Mouse (Mus musculus) brown adipose tissue, adult 24 weeks (tissue): ENCODE data around the gene Pde3a. TPM values are rescaled to one million over a fixed set of nuclear protein-coding genes. Genes with fewer than 3 reads are reported as not detected.
A peak's percentile ranks its signal among the peaks of the same experiment; 100 is the strongest.

Experiments used
- H3K27ac ChIP-seq: fragments of 200-500 bp; replicated peaks from 2 replicates; pipeline ENCODE4 v1.5.1; 2012; ENCODE audit warnings: low read depth, mild to moderate bottlenecking, low read length
- H3K4me1 ChIP-seq: fragments of 200-500 bp; 2 replicates; pipeline ENCODE4 v1.6.1; 2012; ENCODE audit warnings: low read length, mixed read lengths; ENCODE audit not compliant: control insufficient read depth, insufficient read depth, insufficient read length
- H3K4me3 ChIP-seq: fragments of 200-500 bp; 2 replicates; pipeline ENCODE4 v1.5.1; 2012; ENCODE audit warnings: low read depth, mild to moderate bottlenecking, low read length, moderate library complexity; ENCODE audit not compliant: insufficient read depth
- polyA plus RNA-seq: library from polyadenylated mRNA; stranded (reverse); fragments of >200 nt; gene quantifications from 2 replicates; pipeline ENCODE4 v1.2.4, GENCODE M21; 2012; ENCODE audit not compliant: missing spikeins, insufficient read depth, insufficient read length

Pde3a gene
- 1.7 and 4.0 TPM in 2 replicates for polyA plus RNA-seq

GRCm38 (mm10) chr6:141248691-141249584 is at the start of gene Pde3a:
Gene Pde3a, plus strand, starts transcription at chr6:141249269.
- H3K4me1 ChIP-seq: no peaks in the 10 kb centered on the region; the same call in 1 of the 2 replicates
- H3K27ac ChIP-seq: peak within 1 kb of the TSS; percentile 35
- H3K4me3 ChIP-seq: peak within 1 kb of the TSS; percentile 65

DNA sequence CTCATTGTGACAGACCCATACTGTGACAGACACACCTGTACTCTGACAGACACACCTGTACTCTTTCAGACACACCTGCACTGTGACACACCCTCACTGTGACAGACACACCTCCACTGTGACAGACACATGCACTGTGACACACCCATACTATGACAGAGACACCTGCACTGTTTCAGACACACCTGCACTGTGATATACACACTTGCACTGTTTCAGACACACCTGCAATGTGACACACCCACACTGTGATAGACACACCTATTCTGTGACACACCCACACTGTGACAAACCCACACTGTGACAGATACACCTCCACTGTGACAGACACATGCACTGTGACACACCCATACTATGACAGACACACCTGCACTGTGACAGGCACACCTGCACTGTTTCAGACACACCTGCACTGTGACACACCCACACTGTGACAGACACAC is 48.9 kb upstream of the Pde3a start:
- H3K4me3 ChIP-seq: no peak overlapping the region

GRCm38 (mm10) chr6:141207531-141207930 is 41.5 kb upstream of the Pde3a start:
- no peak overlapping the region for H3K4me3 ChIP-seq
- no peaks in the 10 kb centered on the region for H3K4me1 ChIP-seq
- no peak overlapping the region for H3K27ac ChIP-seq

More for the DNA sequence above, 48.9 kb upstream of the Pde3a start:
- Histone ChIP-seq H3K27ac (no peak overlapping the region), H3K4me1 (peaks cover 3% of the 10 kb centered on the region; the same call in 1 of the 2 replicates)

DNA sequence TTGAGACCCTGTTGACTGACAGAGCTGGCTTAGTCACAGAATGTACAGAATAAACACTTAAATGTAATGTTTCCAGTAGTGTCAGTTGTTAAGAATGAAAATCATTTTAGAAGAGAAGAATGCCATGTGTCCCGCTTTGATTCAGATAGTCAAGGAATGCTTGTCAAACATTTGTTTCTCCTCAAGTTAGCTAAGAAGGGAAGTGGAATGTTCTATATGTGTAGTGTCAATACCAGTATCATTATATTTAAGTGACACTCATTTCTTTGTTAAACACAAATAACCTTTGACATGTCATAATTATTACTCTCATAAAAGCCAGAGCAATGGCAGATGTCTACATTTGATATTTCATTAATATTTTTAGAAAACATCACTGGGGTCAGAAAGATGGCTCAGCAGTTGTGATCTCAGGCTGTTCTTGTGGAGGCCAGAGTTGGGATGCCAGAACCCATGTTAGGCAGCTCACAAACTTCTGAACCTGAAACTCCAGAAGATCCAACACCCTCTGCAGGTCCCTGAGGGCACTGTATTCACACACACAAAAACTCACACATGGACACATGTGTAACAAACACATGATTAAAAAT is 40.7 kb upstream of the Pde3a start:
- H3K27ac ChIP-seq: no peak overlapping the region
- no peaks in the 10 kb centered on the region for H3K4me1 ChIP-seq
- H3K4me3 ChIP-seq: no peak overlapping the region

GRCm38 (mm10) chr6:141210021-141210420 is 39.0 kb upstream of the Pde3a start:
- H3K27ac ChIP-seq: no peak overlapping the region
- no peak overlapping the region for H3K4me3 ChIP-seq
- no peaks in the 10 kb centered on the region for H3K4me1 ChIP-seq

GRCm38 (mm10) chr6:141221081-141221480 is 28.0 kb upstream of the Pde3a start:
- no peak overlapping the region for H3K4me3 ChIP-seq
- H3K27ac ChIP-seq: no peak overlapping the region
- no peaks in the 10 kb centered on the region for H3K4me1 ChIP-seq

DNA sequence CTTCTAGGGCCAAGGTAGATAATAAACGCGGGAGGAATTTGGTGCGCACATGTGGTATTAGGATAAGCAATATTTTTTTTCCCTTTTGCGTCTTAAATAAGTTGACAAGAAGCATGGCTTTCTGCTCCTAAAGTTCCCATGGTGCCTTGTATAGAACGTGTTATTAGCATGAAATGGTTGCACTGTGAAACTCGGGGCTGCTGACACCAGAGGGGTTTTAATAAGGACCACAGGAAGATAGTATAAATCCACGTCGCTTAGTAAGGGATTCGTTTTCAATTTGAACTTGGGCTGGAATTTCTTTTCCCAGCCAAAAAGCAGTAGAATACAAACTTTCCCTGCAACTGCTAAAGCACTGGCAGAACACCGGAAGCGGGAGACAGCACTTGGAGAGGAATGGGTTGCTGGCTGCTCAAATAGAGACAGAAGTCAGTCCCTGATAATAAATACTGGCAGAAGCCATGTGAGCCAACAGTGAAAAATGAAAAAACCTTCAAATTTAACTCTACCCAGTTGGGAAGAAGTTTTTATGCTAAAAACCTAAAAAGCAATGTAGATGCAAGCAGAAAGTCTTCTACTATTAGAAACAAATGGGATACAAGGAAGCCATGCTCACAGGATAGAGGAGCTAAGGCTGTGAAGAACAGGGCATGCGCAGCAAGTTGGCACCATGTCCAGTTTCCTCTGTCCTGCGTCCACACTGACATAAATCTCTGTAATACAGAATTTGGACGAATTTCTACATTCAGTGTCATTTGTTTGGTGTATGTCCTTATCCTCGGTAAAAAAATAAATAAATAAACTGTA is 22.0 kb upstream of the Pde3a start:
- no peak overlapping the region for H3K4me3 ChIP-seq
- H3K4me1 ChIP-seq: no peaks in the 10 kb centered on the region
- 0 out of 2 replicates have a peak overlapping the region, but pooled peaks have one; percentile 2 for H3K27ac ChIP-seq

GRCm38 (mm10) chr6:141227658-141228005 is 21.4 kb upstream of the Pde3a start:
- no peak overlapping the region for H3K4me3 ChIP-seq
- no peaks in the 10 kb centered on the region for H3K4me1 ChIP-seq
- no peak overlapping the region for H3K27ac ChIP-seq

DNA sequence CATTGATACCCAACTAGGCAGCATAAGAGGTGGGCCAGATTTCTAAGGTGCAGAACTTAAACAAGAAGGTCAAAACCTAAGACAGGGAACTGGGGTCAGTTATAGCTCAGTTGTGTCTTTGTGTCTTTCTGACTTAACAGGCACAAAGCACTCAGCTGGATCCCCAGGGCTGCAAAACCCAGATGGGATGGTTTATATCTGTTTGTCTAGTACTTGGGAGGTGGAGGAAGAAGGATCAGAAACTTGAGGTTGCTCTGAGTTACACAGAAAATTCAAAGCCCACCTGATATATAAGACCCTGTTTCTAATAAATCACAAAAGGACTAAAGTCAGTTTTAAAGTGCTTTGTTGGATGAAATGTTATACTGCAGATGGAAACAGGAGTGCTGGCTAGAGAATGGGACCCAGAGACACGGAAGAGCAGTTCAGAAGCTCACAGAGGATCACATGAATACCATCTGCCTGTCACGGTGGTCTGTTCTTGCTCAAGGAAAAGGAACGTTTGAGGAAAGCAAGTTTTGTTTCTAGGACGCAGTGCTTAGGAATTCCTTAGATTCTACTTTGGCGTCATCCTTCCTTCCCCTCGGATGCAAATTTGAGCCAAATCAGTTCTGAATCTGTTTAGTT is 16.2 kb upstream of the Pde3a start:
- no peaks in the 10 kb centered on the region for H3K4me1 ChIP-seq
- H3K4me3 ChIP-seq: no peak overlapping the region
- H3K27ac ChIP-seq: no peak overlapping the region

GRCm38 (mm10) chr6:141241809-141242208 is 7.3 kb upstream of the Pde3a start:
- Histone ChIP-seq H3K27ac (no peak overlapping the region), H3K4me3 (no peak overlapping the region), H3K4me1 (no peaks in the 10 kb centered on the region)

GRCm38 (mm10) chr6:141245089-141245488 is 4.0 kb upstream of the Pde3a start:
- no peaks in the 10 kb centered on the region for H3K4me1 ChIP-seq
- no peak overlapping the region for H3K4me3 ChIP-seq

GRCm38 (mm10) chr6:141246391-141246790 is 2.7 kb upstream of the Pde3a start:
- Histone ChIP-seq H3K4me1 (no peaks in the 10 kb centered on the region; the same call in 1 of the 2 replicates), H3K4me3 (no peak overlapping the region)

More at GRCm38 (mm10) chr6:141245089-141245488, 4.0 kb upstream of the Pde3a start:
- H3K27ac ChIP-seq: no peak overlapping the region

DNA sequence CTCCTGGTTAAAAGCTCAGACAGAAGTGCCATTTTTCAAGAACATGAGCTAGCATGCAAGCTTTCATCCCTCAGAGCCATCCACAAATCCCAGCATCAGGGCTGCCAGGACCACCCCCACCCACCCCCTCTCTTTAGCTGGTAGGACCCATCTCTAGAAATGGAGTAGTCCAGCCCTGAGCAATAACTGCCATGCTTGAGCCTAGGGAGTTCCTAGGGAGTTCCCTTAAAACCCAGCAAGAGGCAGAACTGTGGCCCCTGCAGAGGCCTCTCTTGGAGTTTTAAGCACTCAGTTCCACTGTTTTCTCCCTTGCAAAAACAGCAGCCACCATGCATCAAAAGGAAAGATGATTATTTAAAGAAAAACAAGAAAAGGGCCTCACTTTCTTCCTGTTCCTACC is 988 bp upstream of the Pde3a start:
- no peaks in the 10 kb centered on the region; the same call in 1 of the 2 replicates for H3K4me1 ChIP-seq
- H3K4me3 ChIP-seq: peak overlapping the region; percentile 44
- H3K27ac ChIP-seq: no peak overlapping the region

More at GRCm38 (mm10) chr6:141246391-141246790, 2.7 kb upstream of the Pde3a start:
- no peak overlapping the region for H3K27ac ChIP-seq

DNA sequence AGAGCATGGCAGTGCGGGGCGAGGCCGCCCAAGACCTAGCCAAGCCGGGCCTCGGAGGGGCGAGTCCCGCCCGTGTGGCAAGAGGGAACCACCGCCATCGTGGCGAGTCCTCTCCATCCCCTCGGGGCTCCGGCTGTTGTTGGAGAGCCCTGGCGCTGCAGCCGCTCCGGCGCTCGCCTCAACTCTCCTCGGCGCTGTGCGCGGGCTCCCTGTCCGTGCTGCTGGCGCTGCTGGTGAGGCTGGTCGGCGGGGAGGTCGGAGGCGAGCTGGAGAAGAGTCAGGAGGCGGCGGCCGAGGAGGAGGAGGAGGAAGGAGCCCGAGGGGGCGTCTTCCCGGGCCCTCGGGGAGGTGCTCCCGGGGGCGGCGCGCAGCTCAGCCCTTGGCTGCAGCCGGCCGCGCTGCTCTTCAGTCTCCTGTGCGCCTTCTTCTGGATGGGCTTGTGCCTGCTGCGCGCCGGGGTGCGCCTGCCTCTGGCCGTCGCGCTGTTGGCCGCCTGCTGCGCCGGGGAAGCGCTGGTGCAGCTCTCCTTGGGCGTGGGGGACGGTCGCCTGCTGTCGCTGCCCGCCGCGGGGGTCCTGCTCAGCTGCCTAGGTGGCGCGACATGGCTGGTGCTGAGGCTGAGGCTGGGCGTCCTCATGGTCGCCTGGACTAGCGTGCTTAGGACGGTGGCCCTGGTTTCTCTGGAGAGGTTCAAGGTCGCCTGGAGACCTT is 671 bp downstream of the Pde3a start:
- Histone ChIP-seq H3K4me3 (peak overlapping the region; percentile 65), H3K4me1 (no peaks in the 10 kb centered on the region; the same call in 1 of the 2 replicates), H3K27ac (peak overlapping the region; percentile 35)
